Mouse (Mus musculus) heart, adult 2 months (tissue): ENCODE results near the gene Adamtsl1. TPM values are rescaled to one million over a fixed set of nuclear protein-coding genes. Genes with fewer than 3 reads are reported as not detected.

Experiments used
- DNase-seq, 2 experiments: peaks; one replicate each; pipeline ENCODE4 v3.0.0; 2021
- H3K27ac ChIP-seq: fragments of 200-600 bp; 2 replicates; pipeline ENCODE4 v1.8.1; 2022
- H3K27me3 ChIP-seq: fragments of 200-500 bp; 2 replicates; pipeline ENCODE4 v1.6.1; 2012; ENCODE audit warnings: mild to moderate bottlenecking, low read length, inconsistent platforms, mixed read lengths; ENCODE audit not compliant: control insufficient read depth, insufficient read depth
- H3K36me3 ChIP-seq: fragments of 200-500 bp; 2 replicates; pipeline ENCODE4 v1.6.1; 2012; ENCODE audit warnings: low read length, inconsistent platforms; ENCODE audit not compliant: control insufficient read depth, insufficient read depth
- H3K4me1 ChIP-seq: fragments of 200-500 bp; 2 replicates; pipeline ENCODE4 v1.6.1; 2011; ENCODE audit warnings: low read length; ENCODE audit not compliant: control insufficient read depth, insufficient read depth
- H3K4me3 ChIP-seq: fragments of 200-600 bp; 2 replicates; pipeline ENCODE4 v1.8.1; 2022
- H3K79me2 ChIP-seq: fragments of 200-500 bp; replicated peaks from 2 replicates; pipeline ENCODE4 v1.6.1; 2012; ENCODE audit warnings: mild to moderate bottlenecking, inconsistent platforms, low read length, moderate library complexity, mixed read lengths; ENCODE audit not compliant: control insufficient read depth, insufficient read depth
- H3K9ac ChIP-seq: fragments of 200-500 bp; 2 replicates; pipeline ENCODE4 v1.6.1; 2012; ENCODE audit warnings: low read depth, mild to moderate bottlenecking, control low read depth, inconsistent platforms, low read length, mixed read lengths
- CTCF ChIP-seq: fragments of 200-600 bp; IDR thresholded peaks from 2 replicates; pipeline ENCODE4 v1.8.1; 2022; ENCODE audit warnings: antibody characterized with exemption, mild to moderate bottlenecking, moderate library complexity
- EP300 ChIP-seq: fragments of 200-500 bp; IDR thresholded peaks from 2 replicates; pipeline ENCODE4 v1.6.1; 2011; ENCODE audit warnings: low read depth, low read length, control low read depth; ENCODE audit not compliant: insufficient read depth
- POLR2A ChIP-seq: fragments of 200-500 bp; IDR thresholded peaks from 2 replicates; pipeline ENCODE4 v1.6.1; 2011; ENCODE audit warnings: mild to moderate bottlenecking, low read depth, low read length, control low read depth; ENCODE audit not compliant: insufficient read depth
- WGBS: fragments of 180-500 bp; shearing (Covaris S2); methylation state at CpG from one replicate; pipeline ENCODE4 v1.1.7; 2018; 5-methylcytosine and 5-hydroxymethylcytosine counted together
- intact Hi-C: fragments of 180-260 bp; cut with DNase I; formaldehyde crosslinking; loops from one replicate; pipeline ENCODE4 v1.15.1; 2025
- polyA plus RNA-seq: library from polyadenylated mRNA; depleted of rRNA; stranded (reverse); fragments of >200 nt; gene quantifications from 2 replicates; pipeline ENCODE4 v1.2.3, GENCODE M21; 2012
- total RNA-seq, 2 experiments: library from RNA; stranded (reverse); gene quantifications; 2 replicates each; pipeline ENCODE4 v1.2.3; 2021

The Adamtsl1 gene
- total and polyA plus RNA-seq, 3 experiments, result 2.2 to 3.2 (median 2.4) TPM

DNA sequence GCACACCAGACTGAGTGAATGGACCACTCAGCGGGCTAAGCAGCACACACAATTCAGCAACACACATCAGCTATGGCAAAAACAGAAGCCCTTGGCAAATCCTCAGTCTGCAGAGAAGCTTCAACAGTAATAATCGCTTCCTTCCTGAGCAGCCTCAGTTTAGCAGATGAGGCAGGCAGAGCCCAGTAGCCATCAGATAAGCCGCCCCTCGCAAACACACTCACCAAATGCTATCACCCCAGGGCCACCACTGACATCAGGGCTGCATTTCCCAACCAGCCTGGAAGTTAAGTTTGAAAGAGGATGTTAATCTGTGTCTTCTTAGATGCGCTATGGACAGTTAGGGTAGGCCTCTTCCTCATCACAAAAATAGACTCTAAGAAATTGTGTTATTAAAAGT is 913.3 kb downstream of the Adamtsl1 start:
- Histone ChIP-seq H3K4me1 (no peaks in the 10 kb centered on the region), H3K4me3 (no peak overlapping the region), H3K36me3 (no peaks in the 10 kb centered on the region), H3K9ac (no peak overlapping the region), H3K27ac (no peak overlapping the region), H3K79me2 (no peaks in the 10 kb centered on the region), H3K27me3 (no peaks in the 10 kb centered on the region)
- TF ChIP-seq POLR2A (no peak), EP300 (no peak)
- intact Hi-C loops, result no loop called here
- WGBS, result 53% methylated on average over 5 of the region's 5 CpGs
- no peak for DNase-seq

DNA sequence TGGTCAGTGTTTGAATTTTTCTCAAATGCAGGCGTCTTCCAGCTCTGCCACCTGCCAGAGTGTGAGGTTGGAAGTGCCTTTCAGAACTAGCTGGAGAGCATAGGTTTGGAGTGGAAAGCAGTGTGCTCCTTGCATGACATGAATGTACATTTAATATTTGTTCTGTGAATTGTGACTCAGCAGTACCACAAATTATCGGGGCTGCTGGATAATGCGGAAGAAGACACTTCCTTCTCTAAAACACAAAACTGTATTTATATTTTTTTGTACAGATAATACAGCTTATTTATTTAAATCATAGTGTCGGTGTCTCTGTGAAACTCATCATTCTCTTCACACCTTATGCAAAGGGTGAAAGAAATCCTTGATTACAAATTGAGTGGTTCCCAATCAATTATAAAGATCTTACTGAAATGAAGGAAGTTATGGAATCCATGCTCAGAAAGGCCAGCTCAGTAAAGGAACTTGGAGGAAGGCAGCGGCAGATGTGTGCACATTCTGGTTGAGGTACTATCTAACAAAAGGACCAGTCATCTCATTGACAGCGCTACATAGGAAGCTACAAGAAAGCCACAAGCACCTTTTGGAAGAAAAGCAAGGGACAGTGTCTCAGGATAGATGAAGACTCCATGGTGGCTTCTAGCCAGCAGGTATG is 914.2 kb downstream of the Adamtsl1 start:
- no peaks in the 10 kb centered on the region for H3K27me3 ChIP-seq
- no peaks in the 10 kb centered on the region for H3K36me3 ChIP-seq
- no peak for DNase-seq
- TF ChIP-seq EP300 (no peak), CTCF (no peak), POLR2A (no peak)
- intact Hi-C loops, result no loop called here
- 84% methylated on average over 6 of the region's 6 CpGs for WGBS
- no peaks in the 10 kb centered on the region for H3K4me1 ChIP-seq
- H3K27ac ChIP-seq, result no peak overlapping the region
- no peak overlapping the region for H3K4me3 ChIP-seq
- no peak overlapping the region for H3K9ac ChIP-seq
- H3K79me2 ChIP-seq, result no peaks in the 10 kb centered on the region

DNA sequence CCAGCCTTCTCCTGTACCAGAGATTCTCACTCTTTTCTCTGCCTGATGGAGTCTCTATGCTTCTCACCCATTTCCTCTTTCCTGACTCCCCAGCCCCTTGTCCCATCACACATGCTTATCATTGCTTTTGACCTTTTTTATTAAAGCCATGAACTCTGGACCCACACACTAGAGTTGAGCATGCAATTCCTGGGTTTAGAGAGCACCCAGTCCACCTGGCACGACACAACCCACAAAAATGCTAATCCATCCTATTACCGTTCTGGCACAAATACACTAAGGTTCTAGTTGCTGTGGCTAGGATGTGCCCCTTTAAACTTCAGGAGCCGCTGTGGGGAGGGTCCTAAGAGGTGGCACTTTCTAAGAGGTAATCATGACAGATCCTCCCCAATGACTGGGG is 921.7 kb downstream of the Adamtsl1 start:
- no peaks in the 10 kb centered on the region for H3K79me2 ChIP-seq
- no peak overlapping the region for H3K9ac ChIP-seq
- intact Hi-C loops, result no loop called here
- TF ChIP-seq CTCF (no peak), EP300 (no peak), POLR2A (no peak)
- no peaks in the 10 kb centered on the region for H3K36me3 ChIP-seq
- no peak overlapping the region for H3K4me3 ChIP-seq
- H3K27ac ChIP-seq, result no peak overlapping the region
- H3K27me3 ChIP-seq, result no peaks in the 10 kb centered on the region
- WGBS, result 89% methylated on average over 3 of the region's 3 CpGs
- no peaks in the 10 kb centered on the region for H3K4me1 ChIP-seq
- no peak for DNase-seq

DNA sequence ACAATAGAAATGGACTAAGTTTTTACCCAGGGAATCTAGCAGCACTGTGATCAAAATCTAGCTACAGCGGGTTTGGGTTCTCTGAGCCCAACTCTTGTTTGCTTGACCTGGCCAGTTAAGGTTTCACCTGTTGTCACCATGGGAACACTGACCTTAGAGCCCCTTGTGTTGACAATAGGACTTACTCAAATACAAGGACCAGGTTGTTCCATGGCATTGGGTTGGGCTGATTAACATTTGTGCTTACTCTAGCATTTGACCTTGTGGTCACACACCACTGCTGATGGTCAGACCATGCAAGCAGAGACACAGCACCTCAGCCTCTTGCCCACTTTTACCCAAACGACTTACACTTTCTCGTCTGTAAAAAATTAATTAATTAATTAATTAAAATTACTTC is 922.4 kb downstream of the Adamtsl1 start:
- DNase-seq, result no peak
- H3K27ac ChIP-seq, result no peak overlapping the region
- no peaks in the 10 kb centered on the region for H3K36me3 ChIP-seq
- H3K4me1 ChIP-seq, result no peaks in the 10 kb centered on the region
- TF ChIP-seq POLR2A (no peak), EP300 (no peak), CTCF (no peak)
- 87% methylated on average over 3 of the region's 3 CpGs for WGBS
- no peaks in the 10 kb centered on the region for H3K79me2 ChIP-seq
- H3K4me3 ChIP-seq, result no peak overlapping the region
- no peak overlapping the region for H3K9ac ChIP-seq
- H3K27me3 ChIP-seq, result no peaks in the 10 kb centered on the region
- intact Hi-C loops, result no loop called here

DNA sequence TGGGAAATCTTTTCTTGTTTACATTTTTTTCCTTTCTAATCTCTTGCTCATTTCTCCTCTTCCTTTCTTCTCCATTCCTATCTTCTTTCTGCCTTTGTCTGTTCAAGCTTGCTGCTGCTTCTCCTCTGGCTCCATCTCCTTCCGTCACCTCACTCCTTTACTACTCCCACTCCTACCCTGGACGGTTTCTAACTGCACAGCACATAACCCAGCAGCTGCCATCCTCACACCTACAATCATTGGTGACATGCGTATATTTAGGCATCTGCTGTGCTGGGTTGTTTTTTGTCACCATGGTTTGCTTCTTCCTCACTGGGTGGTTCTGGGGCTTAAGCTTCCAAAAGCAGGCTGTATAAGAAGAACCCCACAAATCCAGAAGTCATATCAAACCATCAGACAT is 936.5 kb downstream of the Adamtsl1 start:
- intact Hi-C loops, result no loop called here
- Histone ChIP-seq H3K27ac (no peak overlapping the region), H3K27me3 (no peaks in the 10 kb centered on the region), H3K9ac (no peak overlapping the region), H3K79me2 (no peaks in the 10 kb centered on the region), H3K4me1 (no peaks in the 10 kb centered on the region), H3K36me3 (no peaks in the 10 kb centered on the region), H3K4me3 (no peak overlapping the region)
- no peak for DNase-seq
- TF ChIP-seq CTCF, result no peak
- no peak for TF ChIP-seq EP300
- no peak for TF ChIP-seq POLR2A
- 82% methylated on average over 3 of the region's 3 CpGs for WGBS

DNA sequence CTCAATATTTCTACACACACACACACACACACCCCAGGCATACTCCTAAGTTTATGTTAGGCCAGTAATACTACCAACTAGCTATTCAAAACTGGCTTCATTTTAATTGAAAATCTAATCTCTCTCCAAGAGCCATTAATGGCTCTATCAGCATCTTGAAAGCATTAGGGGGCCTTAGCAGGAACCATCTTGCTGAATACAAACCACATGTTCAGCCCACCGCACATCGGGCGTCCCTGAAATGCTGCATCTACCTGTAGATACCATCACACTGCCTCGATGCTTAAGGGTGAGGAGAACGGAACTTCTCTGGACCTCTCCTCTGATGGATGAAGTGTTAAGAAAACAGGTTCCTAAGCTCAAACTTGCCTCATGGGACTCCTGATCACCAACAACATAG is 950.8 kb downstream of the Adamtsl1 start:
- Histone ChIP-seq H3K27me3 (no peaks in the 10 kb centered on the region), H3K27ac (no peak overlapping the region), H3K4me1 (no peaks in the 10 kb centered on the region; the same call in 1 of the 2 replicates), H3K4me3 (no peak overlapping the region), H3K79me2 (no peaks in the 10 kb centered on the region), H3K36me3 (no peaks in the 10 kb centered on the region), H3K9ac (no peak overlapping the region)
- DNase-seq, result no peak
- 92% methylated on average over 5 of the region's 5 CpGs for WGBS
- TF ChIP-seq CTCF, result no peak
- TF ChIP-seq POLR2A, result no peak
- TF ChIP-seq EP300, result no peak
- intact Hi-C loops, result no loop called here
